Mouse (Mus musculus) thymus, adult 2 months (tissue): ENCODE data around the gene Zfp428. TPM values are rescaled to one million over a fixed set of nuclear protein-coding genes. Genes with fewer than 3 reads are reported as not detected.

Experiments used
- DNase-seq: peaks from one replicate; pipeline ENCODE4 v3.0.0; 2021
- H3K27ac ChIP-seq: fragments of 200-500 bp; 2 replicates; pipeline ENCODE4 v1.5.1; 2012; ENCODE audit warnings: low read length, control low read depth; ENCODE audit not compliant: control insufficient read depth, insufficient read depth
- H3K27me3 ChIP-seq: fragments of 200-500 bp; 2 replicates; pipeline ENCODE4 v1.6.1; 2012; ENCODE audit warnings: mild to moderate bottlenecking, low read length, moderate library complexity, mixed read lengths; ENCODE audit not compliant: control insufficient read depth, insufficient read depth
- H3K36me3 ChIP-seq: fragments of 200-500 bp; 2 replicates; pipeline ENCODE4 v1.6.1; 2012; ENCODE audit warnings: mild to moderate bottlenecking, low read length, moderate library complexity; ENCODE audit not compliant: control insufficient read depth, insufficient read depth
- H3K4me1 ChIP-seq: fragments of 200-500 bp; replicated peaks from 2 replicates; pipeline ENCODE4 v1.6.1; 2012; ENCODE audit warnings: low read length; ENCODE audit not compliant: control insufficient read depth, insufficient read depth
- H3K4me3 ChIP-seq: fragments of 200-500 bp; 2 replicates; pipeline ENCODE4 v1.5.1; 2012; ENCODE audit warnings: mild to moderate bottlenecking, low read length, control low read depth, moderate library complexity; ENCODE audit not compliant: control insufficient read depth, insufficient read depth
- CTCF ChIP-seq: fragments of 200-500 bp; IDR thresholded peaks from 2 replicates; pipeline ENCODE4 v1.5.1; 2012; ENCODE audit warnings: mild to moderate bottlenecking, control low read depth, low read length, moderate library complexity, borderline replicate concordance; ENCODE audit not compliant: control insufficient read depth, poor library complexity, insufficient read depth; ENCODE audit errors: extremely low read depth
- POLR2A ChIP-seq: fragments of 200-500 bp; IDR thresholded peaks from 2 replicates; pipeline ENCODE4 v1.6.1; 2012; ENCODE audit warnings: mild to moderate bottlenecking, low read length, control low read depth, moderate library complexity; ENCODE audit not compliant: control insufficient read depth, poor library complexity, insufficient read depth; ENCODE audit errors: extremely low read depth
- WGBS: fragments of 180-500 bp; shearing (Covaris S2); methylation state at CpG from one replicate; pipeline ENCODE4 v1.1.7; 2018; 5-methylcytosine and 5-hydroxymethylcytosine counted together
- polyA plus RNA-seq: library from polyadenylated mRNA; depleted of rRNA; stranded (reverse); fragments of >200 nt; gene quantifications from 2 replicates; pipeline ENCODE4 v1.2.3, GENCODE M21; 2012

The Zfp428 gene
- polyA plus RNA-seq, 1 experiment = 14.4 TPM

GRCm38 (mm10) chr7:24533031-24533571 is 26.3 kb downstream of the Zfp428 start:
- WGBS = over 99% methylated on average over 28 of the region's 28 CpGs

GRCm38 (mm10) chr7:24533806-24534205 is 27.0 kb downstream of the Zfp428 start:
- H3K27me3 ChIP-seq = no peaks in the 10 kb centered on the region
- no peak overlapping the region for H3K4me3 ChIP-seq
- 96% methylated on average over 42 of the region's 42 CpGs for WGBS
- no peak for TF ChIP-seq POLR2A
- TF ChIP-seq CTCF = no peak
- no peak for DNase-seq
- H3K4me1 ChIP-seq = peaks cover 21% of the 10 kb centered on the region
- peaks cover 7% of the 10 kb centered on the region; the same call in 1 of the 2 replicates for H3K36me3 ChIP-seq
- H3K27ac ChIP-seq = no peak overlapping the region

More at GRCm38 (mm10) chr7:24533031-24533571, 26.3 kb downstream of the Zfp428 start:
- Histone ChIP-seq H3K27ac (no peak overlapping the region), H3K36me3 (peaks cover 7% of the 10 kb centered on the region; the same call in 1 of the 2 replicates), H3K4me1 (peaks cover 21% of the 10 kb centered on the region), H3K4me3 (no peak overlapping the region), H3K27me3 (no peaks in the 10 kb centered on the region)
- TF ChIP-seq POLR2A (no peak), CTCF (no peak)
- DNase-seq = no peak

GRCm38 (mm10) chr7:24534301-24534700 is 27.5 kb downstream of the Zfp428 start:
- 95% methylated on average over 19 of the region's 19 CpGs for WGBS
- DNase-seq = no peak
- Histone ChIP-seq H3K27ac (no peak overlapping the region), H3K36me3 (peaks cover 7% of the 10 kb centered on the region; the same call in 1 of the 2 replicates), H3K4me1 (peaks cover 21% of the 10 kb centered on the region), H3K4me3 (no peak overlapping the region), H3K27me3 (no peaks in the 10 kb centered on the region)
- TF ChIP-seq POLR2A (no peak), CTCF (no peak)

GRCm38 (mm10) chr7:24537081-24537480 is 30.3 kb downstream of the Zfp428 start:
- DNase-seq = no peak
- no peak overlapping the region for H3K27ac ChIP-seq
- 93% methylated on average over 4 of the region's 4 CpGs for WGBS

GRCm38 (mm10) chr7:24537591-24537990 is 30.8 kb downstream of the Zfp428 start:
- 80% methylated on average over 5 of the region's 5 CpGs for WGBS
- no peak for DNase-seq
- H3K4me3 ChIP-seq = no peak overlapping the region

More at GRCm38 (mm10) chr7:24537081-24537480, 30.3 kb downstream of the Zfp428 start:
- H3K27me3 ChIP-seq = no peaks in the 10 kb centered on the region
- TF ChIP-seq POLR2A (no peak), CTCF (no peak)
- peaks cover 3% of the 10 kb centered on the region; the same call in 1 of the 2 replicates for H3K4me1 ChIP-seq
- no peak overlapping the region for H3K4me3 ChIP-seq
- H3K36me3 ChIP-seq = peaks cover 7% of the 10 kb centered on the region; the same call in 1 of the 2 replicates

GRCm38 (mm10) chr7:24538154-24538553 is 31.3 kb downstream of the Zfp428 start:
- no peaks in the 10 kb centered on the region for H3K4me1 ChIP-seq
- no peak overlapping the region for H3K4me3 ChIP-seq
- 58% methylated on average over 5 of the region's 5 CpGs for WGBS
- TF ChIP-seq CTCF = no peak
- peaks cover 7% of the 10 kb centered on the region; the same call in 1 of the 2 replicates for H3K36me3 ChIP-seq
- H3K27me3 ChIP-seq = no peaks in the 10 kb centered on the region
- H3K27ac ChIP-seq = no peak overlapping the region
- DNase-seq = no peak

More at GRCm38 (mm10) chr7:24537591-24537990, 30.8 kb downstream of the Zfp428 start:
- TF ChIP-seq CTCF (no peak), POLR2A (no peak)
- Histone ChIP-seq H3K4me1 (no peaks in the 10 kb centered on the region), H3K27ac (no peak overlapping the region), H3K27me3 (no peaks in the 10 kb centered on the region), H3K36me3 (peaks cover 7% of the 10 kb centered on the region; the same call in 1 of the 2 replicates)
